Comparison of ENCODE assay signal across 9 mouse cellular contexts in the genomic region with DNA sequence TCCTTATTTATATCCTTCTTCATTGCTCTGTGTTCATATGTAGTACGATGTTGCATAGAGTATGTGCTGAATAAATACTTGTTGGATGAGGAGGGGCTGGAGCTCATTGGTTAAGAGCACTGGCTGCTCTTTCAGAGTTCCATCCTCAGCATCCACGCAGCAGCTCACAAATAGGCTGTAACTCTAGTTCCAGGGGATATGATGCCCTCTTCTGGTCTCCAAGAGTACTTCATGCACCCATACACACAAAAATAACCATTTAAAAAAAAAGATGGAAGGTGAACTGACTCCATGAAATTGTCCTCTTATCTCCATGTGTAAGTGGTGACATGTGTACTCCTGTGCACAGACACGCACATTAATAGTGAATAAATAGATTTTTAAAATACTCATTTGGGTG. TPM values are rescaled to one million over a fixed set of nuclear protein-coding genes. Genes with fewer than 3 reads are reported as not detected.
DNase-seq lines count a peak whose midpoint lies in the region; ATAC-seq lines count a peak whose summit lies in the region.
"Had no signal": no experiment of that assay in that cellular context is flagged by ENCODE, and none has a peak within 500 bp of the region (broad histone marks: within the 10 kb centered on the region; RNA-seq: fewer than 3 reads in every experiment).

No protein-coding gene starts in this region.

- no peaks in the 10 kb centered on the region for H3K27me3 ChIP-seq in limb, embryonic 10.5 days (ENCODE audit: low read depth, poor library complexity, severe bottlenecking)
- H3K27me3 ChIP-seq: forebrain, embryonic 12.5 days had no signal

- no peak overlapping the region for H3K27ac ChIP-seq in limb, embryonic 10.5 days
- H3K27ac ChIP-seq: forebrain, embryonic 12.5 days had no signal

- 0 out of 2 replicates have a peak, but pooled peaks have one; percentile 41 for ATAC-seq in erythroid progenitor cell, adult 5-6 weeks (replicated peaks; ENCODE audit: low FRiP score, poor library complexity, severe bottlenecking)

- WGBS in limb, embryonic 10.5 days = 47% methylated on average over 3 of the region's 3 CpGs

- intact Hi-C loops in left cerebral cortex, postnatal 14 days (cut with DNase I) = no loop called here

- H3K36me3 ChIP-seq in limb, embryonic 10.5 days = no peaks in the 10 kb centered on the region
- H3K36me3 ChIP-seq: forebrain, embryonic 12.5 days had no signal

- no peak overlapping the region for H3K4me3 ChIP-seq in limb, embryonic 10.5 days
- H3K4me3 ChIP-seq: forebrain, embryonic 12.5 days had no signal

- no peaks in the 10 kb centered on the region for H3K9me3 ChIP-seq in limb, embryonic 10.5 days (replicated peaks)
- H3K9me3 ChIP-seq: forebrain, embryonic 12.5 days had no signal

- H3K4me1 ChIP-seq in limb, embryonic 10.5 days = 0 out of 2 replicates have a peak, but pooled peaks cover 5% of the 10 kb centered on the region
- H3K4me1 ChIP-seq: forebrain, embryonic 12.5 days had no signal

- peak; percentile 20 to 40 for DNase-seq in cerebellum, postnatal 10 days
- no peak for DNase-seq in cerebellum, adult 9-11 months
- peak; percentile 9 to 58 for DNase-seq in left cerebral cortex, postnatal 14 days (ENCODE audit: low spot score in 2 of 2)
- no peak for DNase-seq in left cerebral cortex, adult 18-20 months (ENCODE audit: low spot score in 2 of 2)
- DNase-seq in ES-CJ7 (ENCODE audit: low read depth, low spot score) = peak; percentile 59
- DNase-seq in limb, embryonic 10.5 days (ENCODE audit: low spot score) = no peak
- no peak for DNase-seq in kidney, adult 11 months

RNA-seq across cellular contexts. Expression of a gene that starts 3.8 kb away (rescaled TPM):
- total RNA-seq in left cerebral cortex, postnatal 14 days (2021) = 10 to 100 TPM; 83.3 to 92.9 TPM
- 100 to 1,000 TPM in 1 of 2 experiments, 10 to 100 TPM in 1; 99.1 to 103 TPM for total RNA-seq in left cerebral cortex, adult 18-20 months (2021)
- 91.0 and 94.4 TPM in 2 replicates for total RNA-seq in erythroid progenitor cell, adult 5-6 weeks (2015; ENCODE audit: low replicate concordance)
- 87.0 and 176 TPM in 2 replicates for total RNA-seq in erythroid progenitor cell, adult 5-6 weeks (2017; ENCODE audit: low replicate concordance)
- polyA plus RNA-seq in limb, embryonic 10.5 days (2016; fragmentation: Nextera tagmentation; extraction: Ambion mirVana) = 29.5 and 36.3 TPM in 2 replicates

RNA-seq across cellular contexts. Expression of a gene that starts 28.7 kb away (rescaled TPM):
- total RNA-seq in left cerebral cortex, postnatal 14 days (2021) = 1 to 10 TPM; 9.7 TPM
- total RNA-seq in left cerebral cortex, adult 18-20 months (2021) = 1 to 10 TPM; 8.4 to 9.6 TPM
- 0.84 and 1.8 TPM in 2 replicates for total RNA-seq in erythroid progenitor cell, adult 5-6 weeks (2015; ENCODE audit: low replicate concordance)
- total RNA-seq in erythroid progenitor cell, adult 5-6 weeks (2017; ENCODE audit: low replicate concordance) = 0.68 and 3.6 TPM in 2 replicates
- 0.85 and 1.2 TPM in 2 replicates for polyA plus RNA-seq in limb, embryonic 10.5 days (2016; fragmentation: Nextera tagmentation; extraction: Ambion mirVana)

RNA-seq across cellular contexts. Expression of a gene that starts 31.0 kb away (rescaled TPM):
- total RNA-seq in left cerebral cortex, postnatal 14 days (2021) = 10 to 100 TPM; 35.9 to 37.3 TPM
- total RNA-seq in left cerebral cortex, adult 18-20 months (2021) = 10 to 100 TPM; 34.2 to 35.2 TPM
- total RNA-seq in erythroid progenitor cell, adult 5-6 weeks (2015; ENCODE audit: low replicate concordance) = 18.9 and 23.4 TPM in 2 replicates
- total RNA-seq in erythroid progenitor cell, adult 5-6 weeks (2017; ENCODE audit: low replicate concordance) = 21.5 and 22.7 TPM in 2 replicates
- 26.0 and 26.8 TPM in 2 replicates for polyA plus RNA-seq in limb, embryonic 10.5 days (2016; fragmentation: Nextera tagmentation; extraction: Ambion mirVana)

RNA-seq across cellular contexts. Expression of a gene that starts 42.7 kb away (rescaled TPM):
- total RNA-seq in left cerebral cortex, postnatal 14 days (2021) = 10 to 100 TPM; 23.1 to 23.8 TPM
- 10 to 100 TPM; 26.7 to 29.7 TPM for total RNA-seq in left cerebral cortex, adult 18-20 months (2021)
- not detected in 2 replicates for total RNA-seq in erythroid progenitor cell, adult 5-6 weeks (2015; ENCODE audit: low replicate concordance)
- not detected in 2 replicates for total RNA-seq in erythroid progenitor cell, adult 5-6 weeks (2017; ENCODE audit: low replicate concordance)
- polyA plus RNA-seq in limb, embryonic 10.5 days (2016; fragmentation: Nextera tagmentation; extraction: Ambion mirVana) = 21.8 and 21.9 TPM in 2 replicates

RNA-seq across cellular contexts. Expression of a gene that starts 47.8 kb away (rescaled TPM):
- 10 to 100 TPM; 61.1 to 68.2 TPM for total RNA-seq in left cerebral cortex, postnatal 14 days (2021)
- 10 to 100 TPM; 81.4 to 83.2 TPM for total RNA-seq in left cerebral cortex, adult 18-20 months (2021)
- total RNA-seq in erythroid progenitor cell, adult 5-6 weeks (2015; ENCODE audit: low replicate concordance) = 327 and 376 TPM in 2 replicates
- total RNA-seq in erythroid progenitor cell, adult 5-6 weeks (2017; ENCODE audit: low replicate concordance) = 471 and 476 TPM in 2 replicates
- 41.4 and 47.5 TPM in 2 replicates for polyA plus RNA-seq in limb, embryonic 10.5 days (2016; fragmentation: Nextera tagmentation; extraction: Ambion mirVana)

Comparison
In these comparisons a context has a peak if more than half of its experiments do, and no peak if none do; other contexts are left out.
1. DNase-seq: peak in cerebellum, postnatal 10 days (2 of 2), left cerebral cortex, postnatal 14 days (2 of 2) and ES-CJ7 (single experiment); none in cerebellum, adult 9-11 months (single experiment), left cerebral cortex, adult 18-20 months (0 of 2), limb, embryonic 10.5 days (single experiment) and kidney, adult 11 months (single experiment).